Mouse (Mus musculus) intestine, embryonic 16.5 days (tissue): ENCODE measurements at regions not wholly inside any gene's neighbourhood (a gene's known extent, or its start where the extent isn't known, plus 50 kb on each side); places are given as distances from the start of the nearest gene placed in this dataset.

ENCODE experiments used
- ATAC-seq: fragments of 200-750 bp; cut with Nextera tagmentation; 2 replicates; pipeline ENCODE4 v1.8.0; 2017; ENCODE audit warnings: moderate TSS enrichment, moderate library complexity
- H3K27ac ChIP-seq: fragments of 300-500 bp; sonication (generic); 2 replicates; pipeline ENCODE4 v1.5.1; 2014; ENCODE audit warnings: mild to moderate bottlenecking, low read length
- H3K27me3 ChIP-seq: fragments of 300-500 bp; sonication (generic); replicated peaks from 2 replicates; pipeline ENCODE4 v1.6.1; 2014; ENCODE audit warnings: low read length, control low read depth, mixed read lengths; ENCODE audit not compliant: control insufficient read depth, insufficient read depth
- H3K36me3 ChIP-seq: fragments of 300-500 bp; sonication (generic); 2 replicates; pipeline ENCODE4 v1.6.1; 2014; ENCODE audit warnings: low read length, control low read depth; ENCODE audit not compliant: control insufficient read depth, insufficient read depth
- H3K4me1 ChIP-seq: fragments of 300-500 bp; sonication (generic); 2 replicates; pipeline ENCODE4 v1.6.1; 2014; ENCODE audit warnings: low read length, control low read depth, mixed read lengths; ENCODE audit not compliant: control insufficient read depth, insufficient read depth
- H3K4me2 ChIP-seq: fragments of 300-500 bp; sonication (generic); 2 replicates; pipeline ENCODE4 v1.6.1; 2014; ENCODE audit warnings: low read depth, low read length, control low read depth
- H3K4me3 ChIP-seq: fragments of 300-500 bp; sonication (generic); 2 replicates; pipeline ENCODE4 v1.5.1; 2014; ENCODE audit warnings: mild to moderate bottlenecking, low read length
- H3K9ac ChIP-seq: fragments of 300-500 bp; sonication (generic); 2 replicates; pipeline ENCODE4 v1.6.1; 2014; ENCODE audit warnings: low read depth, low read length
- H3K9me3 ChIP-seq: fragments of 300-500 bp; sonication (generic); 2 replicates; pipeline ENCODE4 v1.6.1; 2016; ENCODE audit warnings: low read length, control low read depth; ENCODE audit not compliant: control insufficient read depth
- WGBS: fragments of 180-500 bp; shearing (Covaris S2); extraction: QIAGEN DNeasy Blood & Tissue Kit; methylation state at CpG from one replicate; pipeline ENCODE4 v1.1.7; 2014; 5-methylcytosine and 5-hydroxymethylcytosine counted together

DNA sequence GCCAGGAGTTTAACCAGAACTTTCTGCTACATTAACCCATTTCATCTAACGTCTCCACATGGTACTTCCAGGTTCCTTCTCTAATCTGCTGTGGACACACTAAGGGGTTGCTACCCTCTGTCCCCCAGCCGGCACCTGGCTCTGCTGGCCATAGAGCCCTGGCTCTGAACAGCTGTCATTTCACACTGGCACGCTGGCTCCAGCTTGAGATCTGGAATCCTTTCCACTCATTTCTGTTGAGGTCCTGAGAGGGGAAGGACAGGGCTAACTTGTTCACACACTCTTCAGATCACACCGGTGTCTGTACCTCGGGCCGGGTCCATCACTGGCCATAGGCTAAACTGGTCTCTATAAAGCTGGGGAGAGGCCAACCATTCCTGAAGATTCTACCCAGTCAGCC lies 226.6 kb upstream of the Zfp637 start:
- no peaks in the 10 kb centered on the region for H3K36me3 ChIP-seq
- H3K27me3 ChIP-seq, result no peaks in the 10 kb centered on the region
- no peak overlapping the region for H3K4me3 ChIP-seq
- H3K4me1 ChIP-seq, result peaks cover 10% of the 10 kb centered on the region; the same call in 1 of the 2 replicates
- no peak overlapping the region for H3K9ac ChIP-seq
- H3K4me2 ChIP-seq, result no peak overlapping the region
- WGBS, result 55% methylated on average over 6 of the region's 6 CpGs
- H3K27ac ChIP-seq, result peak overlapping the region; percentile 68
- no peak for ATAC-seq
- no peaks in the 10 kb centered on the region for H3K9me3 ChIP-seq

GRCm38 (mm10) chr6:117617168-117617567 lies 223.8 kb upstream of the Zfp637 start:
- H3K9ac ChIP-seq, result no peak overlapping the region
- ATAC-seq, result no peak
- WGBS, result 51% methylated on average over 6 of the region's 6 CpGs
- peaks cover 10% of the 10 kb centered on the region; the same call in 1 of the 2 replicates for H3K4me1 ChIP-seq
- no peak overlapping the region for H3K4me2 ChIP-seq
- H3K36me3 ChIP-seq, result no peaks in the 10 kb centered on the region
- H3K27me3 ChIP-seq, result no peaks in the 10 kb centered on the region
- H3K27ac ChIP-seq, result no peak overlapping the region
- H3K4me3 ChIP-seq, result no peak overlapping the region
- no peaks in the 10 kb centered on the region for H3K9me3 ChIP-seq

- no peak overlapping the region for H3K27ac ChIP-seq
- no peak for ATAC-seq
- no peak overlapping the region for H3K9ac ChIP-seq
- 80% methylated on average over 4 of the region's 4 CpGs for WGBS
- peaks cover 9% of the 10 kb centered on the region; the same call in 1 of the 2 replicates for H3K4me1 ChIP-seq
- no peaks in the 10 kb centered on the region for H3K9me3 ChIP-seq
- no peaks in the 10 kb centered on the region for H3K36me3 ChIP-seq
- H3K27me3 ChIP-seq, result no peaks in the 10 kb centered on the region
- no peak overlapping the region for H3K4me3 ChIP-seq
- H3K4me2 ChIP-seq, result no peak overlapping the region
Measured at GRCm38 (mm10) chr6:117617951-117618350, 223.0 kb upstream of the Zfp637 start.

- no peak for ATAC-seq
- H3K9me3 ChIP-seq, result no peaks in the 10 kb centered on the region
- no peak overlapping the region for H3K4me3 ChIP-seq
- H3K9ac ChIP-seq, result no peak overlapping the region
- no peaks in the 10 kb centered on the region for H3K36me3 ChIP-seq
- 0 out of 2 replicates have a peak, but pooled peaks cover under 1% of the 10 kb centered on the region for H3K4me1 ChIP-seq
- no peak overlapping the region for H3K4me2 ChIP-seq
- 65% methylated on average over 2 of the region's 2 CpGs for WGBS
- no peaks in the 10 kb centered on the region for H3K27me3 ChIP-seq
- no peak overlapping the region for H3K27ac ChIP-seq
Measured at GRCm38 (mm10) chr6:117619606-117620005, 221.4 kb upstream of the Zfp637 start.

DNA sequence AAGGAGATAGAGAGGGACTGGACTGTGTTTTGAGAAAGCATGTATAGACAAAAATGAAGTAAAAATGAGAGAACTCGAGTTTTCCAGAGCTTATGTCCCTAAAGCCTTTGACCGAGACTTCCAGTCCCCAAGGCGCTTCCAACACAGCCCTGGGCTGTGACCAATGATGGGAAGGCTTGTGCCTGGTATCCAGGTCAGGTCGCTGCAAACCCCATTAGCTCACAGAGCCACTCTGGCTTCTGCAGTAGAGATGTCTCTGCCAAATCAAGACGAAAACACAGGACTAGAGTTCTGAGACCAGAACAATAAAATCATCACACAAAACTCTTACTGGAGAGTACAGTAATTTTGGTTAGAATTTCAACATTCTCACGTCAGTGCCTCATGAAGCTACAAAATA lies 218.5 kb upstream of the Zfp637 start:
- ATAC-seq, result no peak
- Histone ChIP-seq H3K27me3 (no peaks in the 10 kb centered on the region), H3K9me3 (no peaks in the 10 kb centered on the region), H3K4me2 (no peak overlapping the region), H3K27ac (no peak overlapping the region), H3K9ac (no peak overlapping the region), H3K36me3 (no peaks in the 10 kb centered on the region), H3K4me1 (no peaks in the 10 kb centered on the region), H3K4me3 (no peak overlapping the region)
- WGBS, result 85% methylated on average over 6 of the region's 6 CpGs

GRCm38 (mm10) chr6:117622946-117623345 lies 218.0 kb upstream of the Zfp637 start:
- no peak for ATAC-seq
- H3K27ac ChIP-seq, result no peak overlapping the region
- no peaks in the 10 kb centered on the region for H3K36me3 ChIP-seq
- H3K4me2 ChIP-seq, result no peak overlapping the region
- H3K9me3 ChIP-seq, result no peaks in the 10 kb centered on the region
- no peaks in the 10 kb centered on the region for H3K4me1 ChIP-seq
- H3K4me3 ChIP-seq, result no peak overlapping the region
- H3K9ac ChIP-seq, result no peak overlapping the region
- no peaks in the 10 kb centered on the region for H3K27me3 ChIP-seq

DNA sequence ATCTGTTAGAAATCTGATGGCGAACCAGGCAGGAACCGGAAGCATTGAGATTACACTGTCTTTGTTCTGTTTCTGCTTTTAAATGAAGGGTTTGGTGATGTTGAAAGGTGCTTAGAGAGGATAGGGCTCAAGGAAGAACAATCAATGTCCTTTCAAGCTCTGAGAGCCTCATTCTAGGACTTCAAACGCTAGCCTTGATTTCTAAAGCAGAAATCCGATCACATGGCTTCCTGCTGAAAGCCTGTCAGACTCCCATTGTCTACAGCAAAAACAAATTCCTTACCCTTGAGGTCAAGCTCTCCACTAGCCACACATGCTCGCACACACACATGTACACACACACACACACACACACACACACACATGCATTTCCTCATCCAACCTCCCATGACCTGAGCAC lies 215.3 kb upstream of the Zfp637 start:
- H3K9me3 ChIP-seq, result no peaks in the 10 kb centered on the region
- H3K4me1 ChIP-seq, result no peaks in the 10 kb centered on the region
- no peaks in the 10 kb centered on the region for H3K36me3 ChIP-seq
- no peak overlapping the region for H3K4me2 ChIP-seq
- WGBS, result 68% methylated on average over 5 of the region's 5 CpGs
- no peak overlapping the region for H3K27ac ChIP-seq
- H3K9ac ChIP-seq, result no peak overlapping the region
- no peak overlapping the region for H3K4me3 ChIP-seq
- no peaks in the 10 kb centered on the region for H3K27me3 ChIP-seq
- ATAC-seq, result no peak

GRCm38 (mm10) chr6:117627461-117627860 lies 213.5 kb upstream of the Zfp637 start:
- ATAC-seq, result no peak
- Histone ChIP-seq H3K9ac (no peak overlapping the region), H3K4me2 (no peak overlapping the region), H3K4me3 (no peak overlapping the region), H3K27me3 (no peaks in the 10 kb centered on the region), H3K36me3 (no peaks in the 10 kb centered on the region), H3K9me3 (no peaks in the 10 kb centered on the region), H3K4me1 (no peaks in the 10 kb centered on the region), H3K27ac (no peak overlapping the region)
- WGBS, result 83% methylated on average over 3 of the region's 3 CpGs

- no peak for ATAC-seq
Measured at GRCm38 (mm10) chr6:117646628-117647027, 194.4 kb upstream of the Zfp637 start.

DNA sequence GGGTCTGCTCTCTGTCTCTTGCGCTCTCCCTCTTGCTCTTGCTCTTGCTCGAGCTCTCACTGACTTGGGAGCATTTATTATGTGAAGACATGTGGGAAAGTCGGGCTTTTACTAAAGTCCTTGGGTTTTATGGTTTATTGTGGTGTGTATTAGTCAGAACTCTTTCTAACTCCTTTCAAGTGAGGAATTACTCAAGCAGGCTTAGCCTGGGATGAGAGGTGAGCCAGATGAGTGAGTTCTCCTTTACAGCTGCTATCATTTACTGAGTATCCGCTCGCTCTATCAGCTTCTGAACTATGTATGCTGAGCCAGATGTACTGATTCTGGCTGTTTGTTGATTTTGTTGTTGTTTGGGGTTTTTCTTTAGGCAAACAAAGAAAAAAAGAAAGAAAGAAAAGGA lies 190.4 kb upstream of the Zfp637 start:
- H3K27me3 ChIP-seq, result no peaks in the 10 kb centered on the region
- no peaks in the 10 kb centered on the region for H3K9me3 ChIP-seq
- WGBS, result 61% methylated on average over 5 of the region's 5 CpGs
- no peaks in the 10 kb centered on the region for H3K36me3 ChIP-seq
- no peak overlapping the region for H3K4me3 ChIP-seq
- no peak for ATAC-seq
- H3K27ac ChIP-seq, result no peak overlapping the region
- no peak overlapping the region for H3K4me2 ChIP-seq
- H3K4me1 ChIP-seq, result no peaks in the 10 kb centered on the region
- H3K9ac ChIP-seq, result no peak overlapping the region

More at GRCm38 (mm10) chr6:117646628-117647027, 194.4 kb upstream of the Zfp637 start:
- 61% methylated on average over 8 of the region's 8 CpGs for WGBS
- Histone ChIP-seq H3K9me3 (no peaks in the 10 kb centered on the region), H3K27ac (no peak overlapping the region), H3K27me3 (no peaks in the 10 kb centered on the region), H3K36me3 (no peaks in the 10 kb centered on the region), H3K4me1 (no peaks in the 10 kb centered on the region), H3K9ac (no peak overlapping the region), H3K4me3 (no peak overlapping the region), H3K4me2 (no peak overlapping the region)
